Mouse (Mus musculus) limb, embryonic 12.5 days (tissue): Measurements from ENCODE around the gene Rgl1. TPM values are rescaled to one million over a fixed set of nuclear protein-coding genes. Genes with fewer than 3 reads are reported as not detected.

Experiments
- ATAC-seq: fragments of 200-750 bp; cut with Nextera tagmentation; 2 replicates; pipeline ENCODE4 v1.8.0; 2017; ENCODE audit warnings: low read depth, moderate TSS enrichment; ENCODE audit not compliant: insufficient number of reproducible peaks, insufficient read depth, low FRiP score, low TSS enrichment
- H3K27ac ChIP-seq: fragments of 300-500 bp; sonication (generic); 2 replicates; pipeline ENCODE4 v1.5.1; 2016; ENCODE audit warnings: mild to moderate bottlenecking, moderate library complexity
- H3K27me3 ChIP-seq: fragments of 300-500 bp; sonication (generic); 2 replicates; pipeline ENCODE4 v1.6.1; 2016; ENCODE audit warnings: mild to moderate bottlenecking, moderate library complexity
- H3K36me3 ChIP-seq: fragments of 300-500 bp; sonication (generic); 2 replicates; pipeline ENCODE4 v1.6.1; 2016; ENCODE audit warnings: mild to moderate bottlenecking, moderate library complexity
- H3K4me1 ChIP-seq: fragments of 300-500 bp; sonication (generic); replicated peaks from 2 replicates; pipeline ENCODE4 v1.6.1; 2016
- H3K4me2 ChIP-seq: fragments of 300-500 bp; sonication (generic); 2 replicates; pipeline ENCODE4 v1.6.1; 2016; ENCODE audit warnings: mild to moderate bottlenecking, moderate library complexity
- H3K4me3 ChIP-seq: fragments of 300-500 bp; sonication (generic); replicated peaks from 2 replicates; pipeline ENCODE4 v1.5.1; 2016; ENCODE audit warnings: mild to moderate bottlenecking
- H3K9ac ChIP-seq: fragments of 300-500 bp; sonication (generic); replicated peaks from 2 replicates; pipeline ENCODE4 v1.6.1; 2016; ENCODE audit warnings: mild to moderate bottlenecking, moderate library complexity
- H3K9me3 ChIP-seq: fragments of 300-500 bp; sonication (generic); 2 replicates; pipeline ENCODE4 v1.6.1; 2016; ENCODE audit warnings: mild to moderate bottlenecking, moderate library complexity
- WGBS: fragments of 180-500 bp; shearing (Covaris S2); methylation state at CpG from one replicate; pipeline ENCODE4 v1.1.7; 2016; 5-methylcytosine and 5-hydroxymethylcytosine counted together
- polyA plus RNA-seq: library from polyadenylated mRNA; unstranded; fragments of >200 nt; fragmentation: Nextera tagmentation; extraction: Ambion mirVana; gene quantifications from 2 replicates; pipeline ENCODE4 v1.2.1, GENCODE M21; 2016

The Rgl1 gene
- polyA plus RNA-seq, 1 experiment from 2014 or later = 24.5 TPM

- H3K27ac ChIP-seq = peak overlapping the region; percentile 82
- ATAC-seq = peak; percentile 86
- H3K4me2 ChIP-seq = no peak overlapping the region; the same call in 1 of the 2 replicates
- peaks cover 10% of the 10 kb centered on the region; the same call in 1 of the 2 replicates for H3K36me3 ChIP-seq
- H3K27me3 ChIP-seq = no peaks in the 10 kb centered on the region
- H3K4me3 ChIP-seq = no peak overlapping the region
- 25% methylated on average over 7 of the region's 7 CpGs for WGBS
- no peaks in the 10 kb centered on the region for H3K9me3 ChIP-seq
- peaks cover 54% of the 10 kb centered on the region for H3K4me1 ChIP-seq
- H3K9ac ChIP-seq = no peak overlapping the region; the same call in 1 of the 2 replicates
Observed at GRCm38 (mm10) chr1:152555944-152556573, 210.1 kb downstream of the Rgl1 start.

GRCm38 (mm10) chr1:152553912-152554547 lies 212.1 kb downstream of the Rgl1 start:
- Histone ChIP-seq H3K9ac (no peak overlapping the region; the same call in 1 of the 2 replicates), H3K36me3 (peaks cover 10% of the 10 kb centered on the region; the same call in 1 of the 2 replicates), H3K9me3 (no peaks in the 10 kb centered on the region), H3K4me2 (no peak overlapping the region), H3K4me3 (no peak overlapping the region), H3K27ac (peak overlapping the region; percentile 64; the same call in 1 of the 2 replicates), H3K4me1 (peaks cover 63% of the 10 kb centered on the region), H3K27me3 (no peaks in the 10 kb centered on the region)
- no peak for ATAC-seq
- 62% methylated on average over 15 of the region's 15 CpGs for WGBS

GRCm38 (mm10) chr1:152550973-152551372 lies 215.2 kb downstream of the Rgl1 start:
- H3K27ac ChIP-seq = no peak overlapping the region
- H3K9ac ChIP-seq = no peak overlapping the region
- peaks cover 32% of the 10 kb centered on the region for H3K36me3 ChIP-seq
- H3K4me2 ChIP-seq = no peak overlapping the region
- H3K27me3 ChIP-seq = no peaks in the 10 kb centered on the region; the same call in 1 of the 2 replicates
- no peak overlapping the region for H3K4me3 ChIP-seq
- peaks cover 3% of the 10 kb centered on the region; the same call in 1 of the 2 replicates for H3K9me3 ChIP-seq
- 82% methylated on average over 3 of the region's 3 CpGs for WGBS
- H3K4me1 ChIP-seq = peaks cover 53% of the 10 kb centered on the region
- ATAC-seq = no peak

- WGBS = 46% methylated on average over 2 of the region's 2 CpGs
- H3K9ac ChIP-seq = no peak overlapping the region
- peaks cover 37% of the 10 kb centered on the region for H3K36me3 ChIP-seq
- H3K27me3 ChIP-seq = no peaks in the 10 kb centered on the region; the same call in 1 of the 2 replicates
- ATAC-seq = no peak
- no peak overlapping the region for H3K4me2 ChIP-seq
- peaks cover 3% of the 10 kb centered on the region; the same call in 1 of the 2 replicates for H3K9me3 ChIP-seq
- peaks cover 48% of the 10 kb centered on the region for H3K4me1 ChIP-seq
- H3K27ac ChIP-seq = no peak overlapping the region
- no peak overlapping the region for H3K4me3 ChIP-seq
Observed at GRCm38 (mm10) chr1:152550544-152550943, 215.6 kb downstream of the Rgl1 start.

- peak overlapping the region; percentile 19; the same call in 1 of the 2 replicates for H3K4me2 ChIP-seq
- no peaks in the 10 kb centered on the region; the same call in 1 of the 2 replicates for H3K27me3 ChIP-seq
- H3K4me1 ChIP-seq = peaks cover 40% of the 10 kb centered on the region
- ATAC-seq = peak; percentile 69; the same call in 1 of the 2 replicates
- H3K27ac ChIP-seq = peak overlapping the region; percentile 72
- peaks cover 3% of the 10 kb centered on the region; the same call in 1 of the 2 replicates for H3K9me3 ChIP-seq
- WGBS = 50% methylated on average over 13 of the region's 13 CpGs
- H3K9ac ChIP-seq = no peak overlapping the region
- peaks cover 39% of the 10 kb centered on the region for H3K36me3 ChIP-seq
- no peak overlapping the region for H3K4me3 ChIP-seq
Observed at GRCm38 (mm10) chr1:152549061-152549738, 217.0 kb downstream of the Rgl1 start.

GRCm38 (mm10) chr1:152543449-152544159 lies 222.5 kb downstream of the Rgl1 start:
- Histone ChIP-seq H3K4me1 (peaks cover 6% of the 10 kb centered on the region), H3K9ac (no peak overlapping the region), H3K27ac (no peak overlapping the region), H3K36me3 (peaks cover 61% of the 10 kb centered on the region), H3K4me3 (no peak overlapping the region), H3K4me2 (no peak overlapping the region), H3K9me3 (peaks cover 3% of the 10 kb centered on the region; the same call in 1 of the 2 replicates), H3K27me3 (no peaks in the 10 kb centered on the region; the same call in 1 of the 2 replicates)
- WGBS = 92% methylated on average over 2 of the region's 2 CpGs
- no peak for ATAC-seq

GRCm38 (mm10) chr1:152542747-152543378 lies 223.3 kb downstream of the Rgl1 start:
- Histone ChIP-seq H3K4me2 (no peak overlapping the region), H3K27ac (no peak overlapping the region), H3K4me3 (no peak overlapping the region), H3K9ac (no peak overlapping the region), H3K36me3 (peaks cover 57% of the 10 kb centered on the region), H3K4me1 (no peaks in the 10 kb centered on the region), H3K27me3 (no peaks in the 10 kb centered on the region; the same call in 1 of the 2 replicates), H3K9me3 (peaks cover 3% of the 10 kb centered on the region; the same call in 1 of the 2 replicates)
- no peak for ATAC-seq
- 81% methylated on average over 6 of the region's 6 CpGs for WGBS

GRCm38 (mm10) chr1:152540304-152540887 lies 225.8 kb downstream of the Rgl1 start:
- WGBS = 86% methylated on average over 3 of the region's 3 CpGs
- Histone ChIP-seq H3K27ac (no peak overlapping the region), H3K9ac (no peak overlapping the region), H3K36me3 (peaks cover 60% of the 10 kb centered on the region), H3K27me3 (no peaks in the 10 kb centered on the region), H3K4me1 (no peaks in the 10 kb centered on the region), H3K4me3 (no peak overlapping the region), H3K4me2 (no peak overlapping the region), H3K9me3 (no peaks in the 10 kb centered on the region)
- ATAC-seq = no peak

- Histone ChIP-seq H3K4me1 (no peaks in the 10 kb centered on the region), H3K27me3 (no peaks in the 10 kb centered on the region), H3K4me2 (no peak overlapping the region), H3K9me3 (no peaks in the 10 kb centered on the region), H3K4me3 (no peak overlapping the region), H3K27ac (no peak overlapping the region), H3K36me3 (peaks cover 54% of the 10 kb centered on the region), H3K9ac (no peak overlapping the region)
- ATAC-seq = no peak
- 92% methylated on average over 4 of the region's 4 CpGs for whole genome bisulfite sequencing
Observed at GRCm38 (mm10) chr1:152538817-152539216, 227.3 kb downstream of the Rgl1 start.

- no peak overlapping the region for H3K4me3 ChIP-seq
- no peaks in the 10 kb centered on the region for H3K27me3 ChIP-seq
- no peak overlapping the region for H3K9ac ChIP-seq
- peaks cover 51% of the 10 kb centered on the region for H3K36me3 ChIP-seq
- H3K9me3 ChIP-seq = no peaks in the 10 kb centered on the region
- no peak for ATAC-seq
- WGBS = 87% methylated on average over 13 of the region's 13 CpGs
- H3K4me1 ChIP-seq = no peaks in the 10 kb centered on the region
- no peak overlapping the region for H3K27ac ChIP-seq
- no peak overlapping the region for H3K4me2 ChIP-seq
Observed at GRCm38 (mm10) chr1:152537186-152537585, 229.0 kb downstream of the Rgl1 start.
